Mouse (Mus musculus) heart, embryonic 13.5 days (tissue): ENCODE measurements at regions not wholly inside any gene's neighbourhood (a gene's known extent, or its start where the extent isn't known, plus 50 kb on each side); places are given as distances from the start of the nearest gene placed in this dataset.

Source experiments
- ATAC-seq: fragments of 200-750 bp; cut with Nextera tagmentation; 2 replicates; pipeline ENCODE4 v1.8.0; 2017; ENCODE audit warnings: moderate TSS enrichment; ENCODE audit not compliant: insufficient number of reproducible peaks, low FRiP score, low TSS enrichment; ENCODE audit errors: extremely low read depth
- H3K27ac ChIP-seq: fragments of 300-500 bp; sonication (generic); replicated peaks from 2 replicates; pipeline ENCODE4 v1.5.1; 2015; ENCODE audit warnings: moderate library complexity, mild to moderate bottlenecking, inconsistent platforms
- H3K27me3 ChIP-seq: fragments of 300-500 bp; sonication (generic); replicated peaks from 2 replicates; pipeline ENCODE4 v1.6.1; 2015; ENCODE audit warnings: mild to moderate bottlenecking, inconsistent platforms
- H3K36me3 ChIP-seq: fragments of 300-500 bp; sonication (generic); 2 replicates; pipeline ENCODE4 v1.6.1; 2015; ENCODE audit warnings: mild to moderate bottlenecking, inconsistent platforms
- H3K4me1 ChIP-seq: fragments of 300-500 bp; sonication (generic); 2 replicates; pipeline ENCODE4 v1.6.1; 2015; ENCODE audit warnings: inconsistent platforms
- H3K4me2 ChIP-seq: fragments of 300-500 bp; sonication (generic); 2 replicates; pipeline ENCODE4 v1.6.1; 2015; ENCODE audit warnings: inconsistent platforms, mild to moderate bottlenecking, moderate library complexity
- H3K4me3 ChIP-seq: fragments of 300-500 bp; sonication (generic); 2 replicates; pipeline ENCODE4 v1.5.1; 2015; ENCODE audit warnings: moderate library complexity, mild to moderate bottlenecking, inconsistent platforms
- H3K9ac ChIP-seq: fragments of 300-500 bp; sonication (generic); 2 replicates; pipeline ENCODE4 v1.6.1; 2015; ENCODE audit warnings: inconsistent platforms, mild to moderate bottlenecking, moderate library complexity
- H3K9me3 ChIP-seq: fragments of 300-500 bp; sonication (generic); 2 replicates; pipeline ENCODE4 v1.6.1; 2016; ENCODE audit warnings: inconsistent platforms
- WGBS: fragments of 180-500 bp; shearing (Covaris S2); methylation state at CpG from one replicate; pipeline ENCODE4 v1.1.7; 2015; ENCODE audit warnings: mixed read lengths; 5-methylcytosine and 5-hydroxymethylcytosine counted together

DNA sequence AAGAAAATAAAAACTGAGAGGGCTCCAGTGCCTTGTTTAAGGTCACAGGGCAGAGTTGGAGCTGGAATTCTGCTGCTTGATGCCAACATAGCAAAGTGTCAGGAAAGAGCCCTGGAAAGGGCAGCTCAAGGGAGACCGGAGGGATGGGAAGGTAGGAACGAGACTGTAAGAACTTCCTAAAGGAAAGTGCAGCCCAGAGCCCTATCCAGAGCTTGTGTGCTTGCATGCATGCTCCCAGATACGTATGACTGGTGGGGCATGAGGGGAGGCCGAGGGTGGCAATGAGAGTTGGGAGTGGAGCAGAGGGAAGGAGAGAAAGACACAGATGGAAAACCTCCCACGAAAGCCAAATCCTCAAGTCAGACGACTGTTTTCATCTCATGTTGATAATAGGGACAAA, 381.8 kb downstream of the Rps24 start:
- Histone ChIP-seq H3K9me3 (no peaks in the 10 kb centered on the region), H3K36me3 (no peaks in the 10 kb centered on the region), H3K9ac (no peak overlapping the region), H3K27me3 (no peaks in the 10 kb centered on the region), H3K4me3 (no peak overlapping the region), H3K27ac (no peak overlapping the region), H3K4me1 (peaks cover 47% of the 10 kb centered on the region), H3K4me2 (no peak overlapping the region)
- no peak for ATAC-seq
- WGBS, result 64% methylated on average over 6 of the region's 6 CpGs

DNA sequence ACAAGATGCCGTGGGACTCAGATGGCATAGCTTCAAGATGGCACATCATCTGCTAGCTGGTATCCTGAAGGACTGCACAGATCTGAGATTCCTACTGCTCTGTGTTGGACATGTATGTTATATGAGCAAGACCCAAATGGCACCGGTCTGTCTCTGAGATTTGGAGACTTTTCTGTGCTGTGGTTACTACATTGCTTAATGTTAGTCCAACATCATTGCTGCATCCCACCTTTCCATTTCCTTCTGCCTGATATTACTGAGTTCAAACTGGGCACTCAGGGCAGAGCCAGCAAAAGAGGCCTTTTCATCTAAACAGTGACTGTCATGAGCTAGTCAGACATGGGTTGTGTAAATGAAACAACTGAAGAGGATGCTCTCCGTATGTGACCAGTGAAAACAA, 383.3 kb downstream of the Rps24 start:
- ATAC-seq, result no peak
- no peaks in the 10 kb centered on the region for H3K9me3 ChIP-seq
- H3K27me3 ChIP-seq, result no peaks in the 10 kb centered on the region
- no peak overlapping the region for H3K4me2 ChIP-seq
- H3K9ac ChIP-seq, result no peak overlapping the region
- peaks cover 35% of the 10 kb centered on the region for H3K4me1 ChIP-seq
- H3K36me3 ChIP-seq, result no peaks in the 10 kb centered on the region
- WGBS, result 82% methylated on average over 3 of the region's 3 CpGs
- H3K4me3 ChIP-seq, result no peak overlapping the region
- H3K27ac ChIP-seq, result no peak overlapping the region

DNA sequence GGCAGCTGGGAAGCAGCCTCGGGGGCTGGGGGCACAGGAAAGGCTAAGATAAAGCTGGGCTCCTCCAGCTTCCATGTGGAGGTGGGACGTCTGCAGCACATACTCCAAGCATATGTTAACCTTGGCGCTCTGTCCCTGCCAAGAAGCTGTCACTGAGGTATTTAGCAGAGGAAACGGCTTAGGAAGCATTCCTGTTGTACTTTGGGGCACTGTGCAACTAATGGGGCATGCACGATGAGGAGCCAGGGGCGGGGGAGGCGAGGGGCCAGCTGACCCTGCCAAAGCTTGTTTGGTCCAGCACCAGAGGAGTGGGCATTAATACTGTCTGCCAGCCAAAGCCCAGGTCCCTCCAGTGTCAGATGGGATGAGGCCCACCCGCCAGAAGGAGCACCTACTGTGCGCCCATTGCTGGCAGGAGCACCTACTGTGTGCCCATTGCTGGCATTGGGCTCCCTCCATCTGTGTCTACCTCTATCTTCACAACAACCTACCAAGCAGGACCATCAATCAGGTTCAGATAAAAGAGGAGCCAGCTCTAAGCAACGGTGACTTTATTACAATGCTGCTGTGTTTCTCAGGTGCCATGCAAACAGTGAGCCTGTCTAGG, 384.6 kb downstream of the Rps24 start:
- 40% methylated on average over 10 of the region's 10 CpGs for WGBS
- Histone ChIP-seq H3K9ac (no peak overlapping the region), H3K27ac (peak overlapping the region; percentile 53), H3K4me3 (no peak overlapping the region), H3K4me1 (peaks cover 27% of the 10 kb centered on the region), H3K27me3 (no peaks in the 10 kb centered on the region), H3K4me2 (peak overlapping the region; percentile 28; the same call in 1 of the 2 replicates), H3K36me3 (no peaks in the 10 kb centered on the region), H3K9me3 (no peaks in the 10 kb centered on the region)
- no peak for ATAC-seq

DNA sequence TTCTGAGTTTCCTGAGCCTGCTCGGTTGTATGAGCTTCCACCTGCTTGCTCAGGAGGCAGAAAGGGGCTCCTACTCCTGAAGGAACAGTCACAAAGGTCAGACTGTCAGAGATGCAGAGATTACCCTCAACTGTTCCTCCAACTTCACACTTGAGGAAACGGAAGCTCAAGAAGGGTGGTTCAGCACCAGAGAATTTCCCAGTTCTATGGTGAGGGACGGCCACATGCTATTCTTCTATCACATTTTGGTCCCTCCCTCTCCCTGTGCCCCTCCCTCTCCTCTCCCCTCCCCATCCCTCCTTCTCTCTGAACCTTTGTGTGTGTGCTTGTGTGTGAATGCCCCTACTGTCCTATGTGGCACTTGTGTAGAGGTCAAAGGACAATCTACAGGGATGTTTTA, 386.0 kb downstream of the Rps24 start:
- H3K4me1 ChIP-seq, result peaks cover 29% of the 10 kb centered on the region
- H3K36me3 ChIP-seq, result no peaks in the 10 kb centered on the region
- ATAC-seq, result no peak
- H3K4me3 ChIP-seq, result no peak overlapping the region
- no peaks in the 10 kb centered on the region for H3K9me3 ChIP-seq
- WGBS, result 35% methylated on average over 3 of the region's 3 CpGs
- H3K27me3 ChIP-seq, result no peaks in the 10 kb centered on the region
- H3K4me2 ChIP-seq, result no peak overlapping the region
- H3K27ac ChIP-seq, result no peak overlapping the region
- H3K9ac ChIP-seq, result no peak overlapping the region

DNA sequence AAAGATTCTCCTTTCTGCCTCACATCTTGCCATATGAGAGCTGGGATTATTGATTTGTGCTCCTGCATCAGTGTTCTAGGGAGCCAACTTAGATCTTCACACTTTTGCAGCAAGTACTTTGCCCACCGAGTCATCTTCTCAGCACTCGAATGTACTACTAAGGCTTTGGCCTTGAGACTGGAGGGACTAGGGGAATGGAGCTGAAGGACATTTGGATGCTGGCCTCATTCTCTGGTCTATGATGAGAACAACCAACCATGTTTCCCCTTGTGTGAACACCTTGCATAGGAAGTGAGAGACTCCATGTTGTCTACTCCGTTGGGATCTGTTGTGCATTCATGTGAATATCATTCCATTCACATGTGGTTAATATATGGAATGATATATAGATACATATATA, 386.5 kb downstream of the Rps24 start:
- H3K4me2 ChIP-seq, result no peak overlapping the region
- no peak for ATAC-seq
- H3K27ac ChIP-seq, result no peak overlapping the region
- no peaks in the 10 kb centered on the region for H3K27me3 ChIP-seq
- WGBS, result 82% methylated on average over 3 of the region's 3 CpGs
- no peak overlapping the region for H3K9ac ChIP-seq
- peaks cover 33% of the 10 kb centered on the region for H3K4me1 ChIP-seq
- H3K4me3 ChIP-seq, result no peak overlapping the region
- H3K36me3 ChIP-seq, result no peaks in the 10 kb centered on the region
- no peaks in the 10 kb centered on the region for H3K9me3 ChIP-seq

DNA sequence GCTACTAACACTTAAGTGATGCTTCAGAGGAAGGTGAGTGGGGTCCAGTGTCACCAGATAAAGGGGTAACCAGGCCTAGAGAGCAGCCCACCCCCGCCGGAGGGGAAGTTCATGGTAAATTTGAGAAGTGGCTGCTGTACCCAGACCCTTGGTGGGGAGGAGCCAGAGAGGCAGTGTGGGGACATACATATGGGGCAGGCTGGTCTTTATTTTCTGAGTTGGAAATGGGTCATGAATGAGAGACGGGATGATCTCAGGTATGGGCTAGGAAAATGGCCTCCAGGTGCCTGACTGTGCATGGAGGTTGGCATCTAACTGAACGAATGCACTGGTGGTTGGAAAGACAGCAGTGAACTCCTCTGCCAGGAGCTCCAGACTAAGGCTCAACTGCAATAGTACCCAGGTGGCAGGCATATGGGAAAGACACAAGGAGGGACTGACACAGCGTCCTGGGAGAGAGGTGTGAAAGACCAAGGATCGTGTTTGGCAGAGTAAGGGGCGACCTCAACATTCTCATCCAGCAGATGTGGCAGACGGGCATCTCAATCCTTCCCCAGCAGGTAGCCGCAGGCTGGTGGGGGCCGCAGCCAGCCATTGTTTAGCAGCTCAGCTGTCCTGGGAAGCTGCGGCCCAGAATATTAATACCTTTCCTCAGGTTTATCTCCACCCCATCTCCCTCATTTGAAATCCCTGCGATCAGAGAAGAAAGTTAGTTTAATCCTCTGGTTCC, 387.7 kb downstream of the Rps24 start:
- ATAC-seq, result no peak
- Histone ChIP-seq H3K36me3 (no peaks in the 10 kb centered on the region), H3K4me1 (peaks cover 33% of the 10 kb centered on the region), H3K4me2 (no peak overlapping the region), H3K27me3 (no peaks in the 10 kb centered on the region), H3K4me3 (no peak overlapping the region), H3K9me3 (no peaks in the 10 kb centered on the region), H3K9ac (no peak overlapping the region), H3K27ac (no peak overlapping the region)
- WGBS, result 65% methylated on average over 12 of the region's 12 CpGs

DNA sequence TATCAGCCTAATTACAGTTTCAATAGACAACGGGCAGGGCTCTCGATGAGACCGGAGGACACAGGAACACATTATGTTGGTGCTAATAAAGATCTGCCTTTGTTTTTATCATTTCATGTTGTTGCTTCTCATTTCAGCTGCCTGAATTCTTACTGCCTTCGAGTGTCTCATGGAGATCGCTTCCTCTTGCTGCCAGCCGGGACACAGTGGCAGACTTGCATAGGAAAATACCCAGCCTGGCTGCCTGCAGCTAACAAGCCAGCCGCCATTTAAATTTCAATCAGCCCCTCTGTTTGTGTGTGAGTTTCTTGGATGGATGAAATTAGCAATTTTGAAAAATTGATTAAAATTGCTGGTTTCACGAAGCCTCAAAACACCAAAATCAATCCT, 388.2 kb downstream of the Rps24 start:
- H3K9ac ChIP-seq, result no peak overlapping the region
- no peak overlapping the region for H3K4me2 ChIP-seq
- H3K36me3 ChIP-seq, result no peaks in the 10 kb centered on the region
- H3K27me3 ChIP-seq, result no peaks in the 10 kb centered on the region
- no peak for ATAC-seq
- H3K9me3 ChIP-seq, result no peaks in the 10 kb centered on the region
- no peak overlapping the region for H3K4me3 ChIP-seq
- WGBS, result 70% methylated on average over 8 of the region's 8 CpGs
- no peak overlapping the region for H3K27ac ChIP-seq
- peaks cover 33% of the 10 kb centered on the region for H3K4me1 ChIP-seq

DNA sequence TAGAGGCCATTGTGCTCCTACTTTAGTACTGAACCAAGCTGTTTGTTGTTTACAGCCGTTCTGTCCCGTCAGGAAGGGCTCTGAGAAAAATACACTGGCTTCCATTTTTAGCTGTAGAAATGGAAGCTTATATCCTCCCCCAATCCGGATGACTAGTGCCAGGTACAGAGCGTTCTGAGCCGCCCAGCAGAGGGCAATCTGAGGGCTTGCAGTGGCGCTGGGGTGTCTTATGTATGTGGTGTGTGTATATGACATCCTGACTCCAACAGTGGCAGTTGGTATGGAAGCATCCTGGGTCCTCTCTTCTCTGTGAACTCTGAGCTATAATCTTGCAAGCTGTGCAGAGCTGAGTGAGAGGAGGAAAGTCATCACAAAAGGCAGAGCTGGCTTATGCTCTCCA, 389.0 kb downstream of the Rps24 start:
- H3K27ac ChIP-seq, result no peak overlapping the region
- no peak overlapping the region for H3K4me2 ChIP-seq
- no peaks in the 10 kb centered on the region for H3K27me3 ChIP-seq
- no peak overlapping the region for H3K4me3 ChIP-seq
- no peak overlapping the region for H3K9ac ChIP-seq
- peaks cover 31% of the 10 kb centered on the region for H3K4me1 ChIP-seq
- ATAC-seq, result no peak
- WGBS, result 57% methylated on average over 6 of the region's 6 CpGs
- H3K36me3 ChIP-seq, result no peaks in the 10 kb centered on the region
- H3K9me3 ChIP-seq, result no peaks in the 10 kb centered on the region

DNA sequence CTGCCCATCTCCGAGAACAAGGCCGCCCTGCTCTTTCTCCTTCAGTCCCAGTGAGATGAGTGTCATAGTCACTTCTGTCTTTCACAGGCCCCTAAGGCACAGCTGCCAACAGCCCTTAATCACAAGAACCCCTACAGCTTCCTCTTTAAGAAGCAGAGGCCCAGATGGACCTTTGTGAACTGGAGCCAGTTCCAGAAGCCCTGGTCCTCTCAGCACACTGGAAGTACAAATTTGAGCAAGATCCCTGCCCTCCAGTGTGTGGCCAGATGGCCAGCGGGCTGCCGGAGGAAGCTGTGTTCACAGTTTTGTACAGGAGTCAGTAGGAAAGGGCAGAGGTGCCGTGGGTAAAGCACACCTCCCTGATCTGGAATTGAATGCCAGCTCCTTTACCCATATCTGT, 389.6 kb downstream of the Rps24 start:
- Histone ChIP-seq H3K36me3 (no peaks in the 10 kb centered on the region), H3K27me3 (no peaks in the 10 kb centered on the region), H3K9ac (no peak overlapping the region), H3K4me3 (no peak overlapping the region), H3K9me3 (no peaks in the 10 kb centered on the region), H3K4me2 (no peak overlapping the region), H3K4me1 (peaks cover 25% of the 10 kb centered on the region), H3K27ac (no peak overlapping the region)
- ATAC-seq, result no peak
- 79% methylated on average over 5 of the region's 5 CpGs for WGBS

DNA sequence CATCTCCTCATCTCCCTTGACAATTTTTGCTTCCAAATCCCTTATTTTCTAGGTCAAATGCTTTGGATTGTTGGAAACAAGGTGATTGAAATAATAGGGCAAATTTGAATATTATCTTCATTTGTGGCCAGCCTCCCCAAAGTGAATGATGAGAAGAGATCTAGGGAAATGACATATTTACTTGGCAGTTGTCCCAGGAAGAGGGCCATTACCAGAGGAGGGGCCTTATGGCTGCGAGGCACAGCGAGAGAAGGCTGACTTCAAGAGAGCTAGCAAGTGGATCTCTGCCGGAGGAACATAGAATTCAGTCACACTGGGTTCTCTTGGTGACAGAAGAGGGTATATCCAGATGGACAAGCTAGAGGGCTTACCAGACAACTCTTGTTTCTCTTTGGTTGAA, 390.9 kb downstream of the Rps24 start:
- peaks cover 20% of the 10 kb centered on the region for H3K4me1 ChIP-seq
- H3K36me3 ChIP-seq, result no peaks in the 10 kb centered on the region
- H3K9me3 ChIP-seq, result no peaks in the 10 kb centered on the region
- H3K4me3 ChIP-seq, result no peak overlapping the region
- no peak overlapping the region for H3K9ac ChIP-seq
- no peak overlapping the region for H3K27ac ChIP-seq
- H3K4me2 ChIP-seq, result no peak overlapping the region
- no peak for ATAC-seq
- 49% methylated on average over 3 of the region's 3 CpGs for WGBS
- H3K27me3 ChIP-seq, result no peaks in the 10 kb centered on the region

DNA sequence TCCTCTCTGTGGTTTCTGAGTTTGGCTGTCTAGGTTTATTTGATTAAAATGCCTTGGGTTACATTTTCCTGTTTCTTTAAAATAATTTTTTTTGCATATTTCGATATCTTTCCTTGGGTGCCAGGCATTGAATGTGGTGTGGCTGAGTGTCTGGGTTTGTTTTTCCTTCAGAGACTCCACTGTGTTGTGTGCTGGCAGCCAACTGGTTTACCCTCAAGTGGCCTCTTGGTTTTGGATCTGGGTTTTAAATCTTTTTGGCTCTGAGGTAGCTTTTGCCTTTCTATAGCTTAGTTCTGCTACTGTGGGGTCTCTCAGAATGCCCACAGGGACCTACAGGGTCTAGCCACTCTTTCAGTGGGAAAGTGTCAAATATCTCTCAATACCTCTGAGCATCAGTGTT, 399.2 kb downstream of the Rps24 start:
- WGBS, result 75% methylated on average over 1 of the region's 1 CpGs
- H3K27ac ChIP-seq, result no peak overlapping the region
- no peak overlapping the region for H3K9ac ChIP-seq
- H3K4me2 ChIP-seq, result no peak overlapping the region
- no peak for ATAC-seq
- no peak overlapping the region for H3K4me3 ChIP-seq
- H3K36me3 ChIP-seq, result no peaks in the 10 kb centered on the region
- no peaks in the 10 kb centered on the region for H3K9me3 ChIP-seq
- no peaks in the 10 kb centered on the region for H3K4me1 ChIP-seq
- no peaks in the 10 kb centered on the region for H3K27me3 ChIP-seq

DNA sequence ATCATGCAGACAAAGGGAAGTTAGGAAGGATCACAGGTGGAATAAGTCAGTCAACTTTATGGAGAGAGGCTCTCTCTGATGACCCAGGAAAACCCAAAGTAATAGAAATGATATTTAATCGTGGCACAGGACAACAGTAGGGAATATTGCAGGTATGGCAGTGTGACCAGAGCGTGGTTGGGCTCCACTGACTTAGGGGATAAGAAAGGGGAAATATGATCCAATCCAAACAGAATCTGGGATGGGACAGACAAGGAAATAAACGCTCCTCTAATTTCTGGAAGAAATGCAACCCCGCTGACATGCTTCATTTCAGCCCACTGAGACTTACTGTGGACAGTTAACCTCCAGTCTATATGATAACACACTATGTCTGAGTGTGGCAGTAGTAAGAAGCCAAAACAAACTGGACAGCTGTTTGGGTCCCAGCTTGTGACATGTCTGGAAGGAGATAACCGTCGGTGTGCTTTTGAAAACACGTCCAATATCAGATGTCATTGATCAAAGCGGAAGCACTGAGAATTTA, 400.0 kb downstream of the Rps24 start:
- Histone ChIP-seq H3K9me3 (no peaks in the 10 kb centered on the region), H3K4me2 (no peak overlapping the region), H3K36me3 (no peaks in the 10 kb centered on the region), H3K27ac (no peak overlapping the region), H3K27me3 (no peaks in the 10 kb centered on the region), H3K4me1 (no peaks in the 10 kb centered on the region), H3K4me3 (no peak overlapping the region), H3K9ac (no peak overlapping the region)
- WGBS, result 60% methylated on average over 8 of the region's 8 CpGs
- ATAC-seq, result no peak
